Mouse (Mus musculus): ENCODE results near the gene Insig1. TPM values are rescaled to one million over a fixed set of nuclear protein-coding genes. Genes with fewer than 3 reads are reported as not detected.

Gene Insig1
- total RNA-seq, 2 experiments from 2014 or later, result 76.8 to 82.2 TPM

GRCm38 (mm10) chr5:28039746-28040655 is 31.2 kb upstream of the Insig1 start:
- TF ChIP-seq CTCF (IDR thresholded peaks at IDR 0.05), result no peak
- intact Hi-C loops (cut with DNase I), result no loop called here
- DNase-seq (ENCODE audit: extremely low spot score in 1 of 2, low spot score in 2 of 2), result no peak
- H3K4me3 ChIP-seq, result no peak overlapping the region
- no peak overlapping the region for H3K27ac ChIP-seq

DNA sequence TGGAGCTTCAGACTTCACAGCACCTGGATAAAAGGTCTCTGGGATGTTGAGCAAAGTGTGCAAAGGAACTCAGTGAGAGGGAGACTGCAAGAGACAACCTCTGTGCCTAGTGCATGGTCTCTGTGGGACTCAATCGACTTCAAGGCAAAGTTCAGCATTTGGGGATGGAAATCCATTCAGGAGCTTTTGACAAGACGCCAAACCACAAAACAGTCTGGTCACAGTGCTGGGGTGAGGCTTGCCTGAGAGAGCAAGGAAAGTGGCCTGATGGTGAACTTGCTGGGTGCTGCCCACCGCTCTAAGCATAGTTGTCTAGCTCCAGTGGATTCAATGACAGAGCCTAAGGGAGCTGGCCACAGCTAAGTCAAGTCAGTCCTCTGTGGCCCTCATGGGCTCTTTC is 30.4 kb upstream of the Insig1 start:
- H3K4me3 ChIP-seq, result no peak overlapping the region
- no peak overlapping the region for H3K27ac ChIP-seq
- no peak for TF ChIP-seq CTCF (IDR thresholded peaks at IDR 0.05)
- DNase-seq (ENCODE audit: extremely low spot score in 1 of 2, low spot score in 2 of 2), result no peak
- intact Hi-C loops (cut with DNase I), result no loop called here

GRCm38 (mm10) chr5:28042021-28042420 is 29.1 kb upstream of the Insig1 start:
- DNase-seq (ENCODE audit: extremely low spot score in 1 of 2, low spot score in 2 of 2), result no peak
- Histone ChIP-seq H3K4me3 (no peak overlapping the region), H3K27ac (no peak overlapping the region)
- TF ChIP-seq CTCF (IDR thresholded peaks at IDR 0.05), result no peak
- intact Hi-C loops (cut with DNase I), result no loop called here

- intact Hi-C loops (cut with DNase I), result no loop called here
- H3K27ac ChIP-seq, result no peak overlapping the region
- DNase-seq (ENCODE audit: extremely low spot score in 1 of 2, low spot score in 2 of 2), result no peak
- no peak for TF ChIP-seq CTCF (IDR thresholded peaks at IDR 0.05)
- H3K4me3 ChIP-seq, result no peak overlapping the region
Measured at GRCm38 (mm10) chr5:28042779-28043178, 28.4 kb upstream of the Insig1 start.

DNA sequence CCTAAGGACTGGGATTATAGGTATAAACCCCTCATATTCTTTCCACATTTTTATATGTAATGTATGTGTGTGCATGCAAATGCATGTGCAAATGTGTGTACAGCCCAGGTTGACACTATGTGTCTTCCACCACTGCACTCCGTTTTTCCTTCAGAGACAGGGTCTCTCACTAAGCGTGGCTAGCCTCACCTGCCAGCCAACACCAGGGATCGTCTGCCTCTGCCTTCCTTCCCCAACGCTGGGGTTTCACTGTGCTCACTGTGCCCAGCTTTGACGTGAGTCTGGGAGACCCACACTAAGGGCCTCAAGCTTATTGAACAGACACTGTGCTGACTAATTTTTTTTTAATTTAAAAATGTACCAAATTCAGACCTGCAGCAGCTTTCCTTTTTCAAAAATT is 27.8 kb upstream of the Insig1 start:
- intact Hi-C loops (cut with DNase I), result no loop called here
- H3K27ac ChIP-seq, result no peak overlapping the region
- H3K4me3 ChIP-seq, result no peak overlapping the region
- no peak for DNase-seq (ENCODE audit: extremely low spot score in 1 of 2, low spot score in 2 of 2)
- TF ChIP-seq CTCF (IDR thresholded peaks at IDR 0.05), result no peak

GRCm38 (mm10) chr5:28046966-28047365 is 24.2 kb upstream of the Insig1 start:
- no peak for DNase-seq (ENCODE audit: extremely low spot score in 1 of 2, low spot score in 2 of 2)
- intact Hi-C loops (cut with DNase I), result no loop called here
- Histone ChIP-seq H3K4me3 (no peak overlapping the region), H3K27ac (no peak overlapping the region)
- TF ChIP-seq CTCF (IDR thresholded peaks at IDR 0.05), result no peak

GRCm38 (mm10) chr5:28047961-28048360 is 23.2 kb upstream of the Insig1 start:
- Histone ChIP-seq H3K4me3 (no peak overlapping the region), H3K27ac (no peak overlapping the region)
- intact Hi-C loops (cut with DNase I), result no loop called here
- TF ChIP-seq CTCF (IDR thresholded peaks at IDR 0.05), result no peak
- DNase-seq (ENCODE audit: extremely low spot score in 1 of 2, low spot score in 2 of 2), result no peak

DNA sequence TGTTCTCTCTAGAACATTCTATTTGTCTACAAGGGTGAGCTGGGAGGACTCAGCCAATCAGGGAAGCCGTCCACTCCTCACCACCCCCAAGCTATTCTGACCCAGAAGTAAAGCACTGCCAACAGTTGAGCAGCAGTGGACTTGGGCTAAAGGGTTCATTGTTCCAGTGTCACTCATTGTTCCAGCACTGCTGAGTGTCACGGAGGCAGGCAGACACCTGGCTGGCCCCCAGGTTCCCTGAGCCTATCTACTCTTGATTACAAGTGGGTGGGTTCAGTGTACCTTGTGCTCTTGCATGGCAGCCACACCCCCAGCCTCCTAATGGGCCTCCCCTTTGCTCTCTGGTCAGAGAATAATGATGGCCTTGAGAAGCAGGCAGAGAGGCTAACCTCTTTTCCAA is 15.7 kb upstream of the Insig1 start:
- Histone ChIP-seq H3K27ac (no peak overlapping the region), H3K4me3 (no peak overlapping the region)
- no peak for TF ChIP-seq CTCF (IDR thresholded peaks at IDR 0.05)
- DNase-seq (ENCODE audit: extremely low spot score in 1 of 2, low spot score in 2 of 2), result no peak
- intact Hi-C loops (cut with DNase I), result no loop called here

- no peak overlapping the region for H3K27ac ChIP-seq
- TF ChIP-seq CTCF (IDR thresholded peaks at IDR 0.05), result no peak
- intact Hi-C loops (cut with DNase I), result no loop called here
- no peak for DNase-seq (ENCODE audit: extremely low spot score in 1 of 2, low spot score in 2 of 2)
- no peak overlapping the region for H3K4me3 ChIP-seq
Measured at GRCm38 (mm10) chr5:28056877-28057276, 14.3 kb upstream of the Insig1 start.

DNA sequence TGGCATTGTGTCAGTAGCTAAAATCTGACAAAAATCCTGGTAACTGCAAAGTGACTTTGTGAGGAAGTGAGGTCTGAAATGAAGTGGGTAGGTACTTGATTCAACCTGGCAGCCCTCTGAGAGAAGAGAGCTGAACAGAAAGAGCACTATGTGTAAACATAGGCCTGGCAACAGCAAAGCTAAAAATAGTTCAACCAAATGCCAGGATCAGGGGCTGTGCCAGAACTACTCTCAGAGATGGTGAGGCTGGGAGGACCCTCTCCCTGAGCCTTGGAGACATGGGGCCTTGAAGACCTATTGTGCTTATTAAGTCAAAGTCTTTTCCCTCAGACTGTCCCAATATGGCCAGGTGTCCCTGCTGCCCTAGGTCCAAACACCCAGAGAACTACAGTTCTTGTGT is 10.7 kb upstream of the Insig1 start:
- intact Hi-C loops (cut with DNase I), result no loop called here
- H3K4me3 ChIP-seq, result no peak overlapping the region
- DNase-seq (ENCODE audit: extremely low spot score in 1 of 2, low spot score in 2 of 2), result no peak
- no peak for TF ChIP-seq CTCF (IDR thresholded peaks at IDR 0.05)
- no peak overlapping the region for H3K27ac ChIP-seq

- Histone ChIP-seq H3K4me3 (no peak overlapping the region), H3K27ac (no peak overlapping the region)
- TF ChIP-seq CTCF (IDR thresholded peaks at IDR 0.05), result no peak
- intact Hi-C loops (cut with DNase I), result no loop called here
- DNase-seq (ENCODE audit: extremely low spot score in 1 of 2, low spot score in 2 of 2), result peak in 1 of 2 experiments; percentile 12
Measured at GRCm38 (mm10) chr5:28061011-28061410, 10.2 kb upstream of the Insig1 start.

DNA sequence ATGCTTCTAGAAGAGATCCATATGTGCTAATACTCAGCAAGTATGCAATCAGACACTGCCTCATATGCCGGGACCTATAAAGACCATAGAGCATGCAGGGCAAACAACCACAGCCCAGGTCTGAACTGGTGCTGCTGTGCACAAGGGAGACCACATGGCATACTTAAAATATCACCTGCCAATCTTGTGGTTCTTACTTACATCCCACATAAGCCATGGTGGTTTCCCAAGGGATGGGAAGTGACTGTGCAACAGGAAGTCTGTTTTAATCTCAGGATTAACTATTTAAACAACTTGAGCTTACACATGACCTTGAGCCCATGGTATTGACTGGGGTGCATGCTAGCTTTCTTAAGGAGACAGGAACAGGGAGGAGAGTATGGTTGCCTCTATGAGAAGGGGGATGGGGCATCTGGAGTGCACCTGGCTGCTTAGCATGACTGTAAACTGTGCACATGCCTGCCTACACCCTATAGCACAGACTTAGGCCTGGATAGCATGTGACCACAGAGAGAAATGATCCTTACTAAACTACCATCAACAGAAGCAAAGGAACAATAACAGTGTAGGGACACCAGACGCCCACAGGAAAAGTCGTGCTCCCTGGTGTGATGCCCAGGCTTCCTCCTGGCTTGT is 7.1 kb upstream of the Insig1 start:
- no peak overlapping the region for H3K27ac ChIP-seq
- no peak for DNase-seq (ENCODE audit: extremely low spot score in 1 of 2, low spot score in 2 of 2)
- TF ChIP-seq CTCF (IDR thresholded peaks at IDR 0.05), result no peak
- H3K4me3 ChIP-seq, result no peak overlapping the region
- intact Hi-C loops (cut with DNase I), result no loop called here
